Comparison of ENCODE assay signal across 8 mouse cellular contexts in the genomic region with DNA sequence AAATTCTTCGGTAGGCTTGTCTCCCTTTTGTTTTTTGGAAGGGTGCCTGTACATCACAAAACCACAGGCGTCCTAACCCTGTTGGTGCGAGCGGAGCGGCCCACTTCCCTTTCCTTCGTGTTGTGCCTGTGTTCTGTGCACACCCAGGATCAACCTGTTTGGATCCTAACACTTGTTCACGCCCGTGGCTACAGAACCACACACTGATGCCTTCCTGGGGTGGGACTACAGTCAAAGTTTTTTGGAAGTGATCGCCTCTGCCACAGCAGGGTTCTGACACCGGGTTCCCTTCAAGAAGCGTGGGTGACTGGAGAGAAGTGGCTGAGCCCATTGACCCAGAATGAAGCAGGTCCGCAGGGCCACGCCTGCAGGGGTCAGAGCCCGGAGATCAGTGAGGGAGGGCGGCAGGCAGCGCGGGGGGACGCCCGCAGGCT. TPM values are rescaled to one million over a fixed set of nuclear protein-coding genes. Genes with fewer than 3 reads are reported as not detected.
DNase-seq lines count a peak whose midpoint lies in the region; ATAC-seq and TF ChIP-seq lines count a peak whose summit lies in the region.

No protein-coding gene starts in this region.

- TF ChIP-seq EP300 in heart, postnatal 0 days (IDR thresholded peaks at IDR 0.05; ENCODE audit: low read depth) = no peak
- peak in 1 of 2 experiments; percentile 17; a peak in 2 of 4 replicates for TF ChIP-seq EP300 in MEL (IDR thresholded peaks at IDR 0.05; ENCODE audit: low read depth in 1 of 2, low read length in 2 of 2)

- whole genome bisulfite sequencing in heart, postnatal 0 days = under 1% methylated on average over 14 of the region's 19 CpGs
- 2% methylated on average over 19 of the region's 19 CpGs for WGBS in forebrain, embryonic 10.5 days
- WGBS in liver, embryonic 12.5 days (ENCODE audit: insufficient replicate concordance) = under 1% methylated on average over 19 of the region's 19 CpGs
- under 1% methylated on average over 19 of the region's 19 CpGs for WGBS in stomach, embryonic 14.5 days

- peak; percentile 62 for DNase-seq in heart, postnatal 0 days (ENCODE audit: low spot score)
- no peak for DNase-seq in heart, postnatal 36 days
- peak; percentile 90 for DNase-seq in MEL (ENCODE audit: low read depth, low spot score)
- no peak for DNase-seq in forebrain, embryonic 10.5 days (ENCODE audit: extremely low spot score, low spot score)
- DNase-seq in spleen, postnatal 10 days (ENCODE audit: low spot score in 2 of 2) = no peak
- no peak for DNase-seq in spleen, postnatal 4 days (ENCODE audit: low spot score in 2 of 2)

- H3K4me3 ChIP-seq in heart, postnatal 0 days (ENCODE audit: low read depth, low read length) = peak overlapping the region; percentile 75
- H3K4me3 ChIP-seq in MEL (ENCODE audit: control insufficient read depth in 1 of 2, insufficient read depth in 1 of 2, low read depth in 2 of 2, low read length in 2 of 2) = peak overlapping the region; percentile 70 to 97
- H3K4me3 ChIP-seq in forebrain, embryonic 10.5 days = peak overlapping the region; percentile 83
- H3K4me3 ChIP-seq in liver, embryonic 12.5 days = peak overlapping the region; percentile 86
- peak overlapping the region; percentile 78 for H3K4me3 ChIP-seq in stomach, embryonic 14.5 days (ENCODE audit: low read depth, low read length)

- peaks cover 2% of the 10 kb centered on the region for H3K79me2 ChIP-seq in MEL (ENCODE audit: control insufficient read depth, insufficient read depth, low read length, poor library complexity)

- H3K27me3 ChIP-seq in heart, postnatal 0 days (ENCODE audit: control insufficient read depth, insufficient read depth, low read length) = no peaks in the 10 kb centered on the region
- H3K27me3 ChIP-seq in MEL (ENCODE audit: control insufficient read depth in 1 of 2, insufficient read depth in 2 of 2, low read length in 2 of 2) = peaks cover 0 to 2% of the 10 kb centered on the region in 2 experiments; a peak in 2 of 4 replicates
- no peaks in the 10 kb centered on the region for H3K27me3 ChIP-seq in forebrain, embryonic 10.5 days (ENCODE audit: poor library complexity, severe bottlenecking)
- no peaks in the 10 kb centered on the region for H3K27me3 ChIP-seq in liver, embryonic 12.5 days (replicated peaks)
- H3K27me3 ChIP-seq in stomach, embryonic 14.5 days (ENCODE audit: control insufficient read depth, insufficient read depth, low read length) = no peaks in the 10 kb centered on the region

- H3K9ac ChIP-seq in heart, postnatal 0 days (replicated peaks; ENCODE audit: low read depth, low read length) = peak overlapping the region; percentile 73
- peak overlapping the region; percentile 67 for H3K9ac ChIP-seq in MEL (ENCODE audit: control insufficient read depth, low read depth, low read length, poor library complexity, severe bottlenecking)
- peak overlapping the region; percentile 87 for H3K9ac ChIP-seq in liver, embryonic 12.5 days
- peak overlapping the region; percentile 50; the same call in 1 of the 2 replicates for H3K9ac ChIP-seq in stomach, embryonic 14.5 days (replicated peaks; ENCODE audit: low read depth, low read length)

- no peak for TF ChIP-seq RAD21 in MEL (IDR thresholded peaks at IDR 0.05; ENCODE audit: low read depth, low read length)

- ATAC-seq in heart, postnatal 0 days (ENCODE audit: insufficient read depth, low read depth) = peak; percentile 17
- ATAC-seq in liver, embryonic 12.5 days = peak; percentile 60
- peak; percentile 62 for ATAC-seq in stomach, embryonic 14.5 days (ENCODE audit: insufficient number of reproducible peaks, insufficient read depth, low FRiP score, low read depth)

- no peak for TF ChIP-seq CTCF in heart, postnatal 0 days (IDR thresholded peaks at IDR 0.05; ENCODE audit: low read depth)
- no peak for TF ChIP-seq CTCF in MEL (IDR thresholded peaks at IDR 0.05 in 2 of 3, conservative IDR thresholded peaks at IDR 0.05 in 1 of 3; ENCODE audit: control insufficient read depth in 1 of 3, insufficient read depth in 1 of 3, low read depth in 2 of 3, low read length in 3 of 3, poor library complexity in 1 of 3, severe bottlenecking in 1 of 3)

- peaks cover 28% of the 10 kb centered on the region for H3K4me1 ChIP-seq in heart, postnatal 0 days (ENCODE audit: control insufficient read depth, insufficient read depth)
- H3K4me1 ChIP-seq in MEL (ENCODE audit: control insufficient read depth in 1 of 2, insufficient read depth in 2 of 2, low read length in 2 of 2) = peaks cover 5 to 11% of the 10 kb centered on the region in 2 experiments; a peak in 2 of 4 replicates
- peaks cover 25% of the 10 kb centered on the region for H3K4me1 ChIP-seq in forebrain, embryonic 10.5 days
- peaks cover 43% of the 10 kb centered on the region for H3K4me1 ChIP-seq in liver, embryonic 12.5 days
- peaks cover 10% of the 10 kb centered on the region; the same call in 1 of the 2 replicates for H3K4me1 ChIP-seq in stomach, embryonic 14.5 days (ENCODE audit: control insufficient read depth, insufficient read depth, low read length)

- no peaks in the 10 kb centered on the region for H3K9me3 ChIP-seq in heart, postnatal 0 days (replicated peaks; ENCODE audit: control insufficient read depth, low read length)
- H3K9me3 ChIP-seq in MEL (replicated peaks; ENCODE audit: insufficient read depth, low read length) = no peaks in the 10 kb centered on the region
- no peaks in the 10 kb centered on the region for H3K9me3 ChIP-seq in forebrain, embryonic 10.5 days
- no peaks in the 10 kb centered on the region for H3K9me3 ChIP-seq in liver, embryonic 12.5 days (replicated peaks)
- H3K9me3 ChIP-seq in stomach, embryonic 14.5 days (ENCODE audit: control insufficient read depth, low read depth, low read length) = no peaks in the 10 kb centered on the region

- H3K4me2 ChIP-seq in heart, postnatal 0 days (ENCODE audit: low read depth, low read length) = peak overlapping the region; percentile 62
- H3K4me2 ChIP-seq in liver, embryonic 12.5 days = peak overlapping the region; percentile 90
- peak overlapping the region; percentile 46 for H3K4me2 ChIP-seq in stomach, embryonic 14.5 days (replicated peaks; ENCODE audit: low read depth, low read length)

- peaks cover 17% of the 10 kb centered on the region for H3K36me3 ChIP-seq in heart, postnatal 0 days (replicated peaks; ENCODE audit: control insufficient read depth, insufficient read depth, low read length)
- H3K36me3 ChIP-seq in MEL (ENCODE audit: control insufficient read depth in 1 of 2, insufficient read depth in 2 of 2, low read length in 2 of 2) = peaks cover 0 to 14% of the 10 kb centered on the region in 2 experiments; a peak in 2 of 4 replicates
- H3K36me3 ChIP-seq in forebrain, embryonic 10.5 days (replicated peaks) = peaks cover 18% of the 10 kb centered on the region
- H3K36me3 ChIP-seq in liver, embryonic 12.5 days = peaks cover 27% of the 10 kb centered on the region
- peaks cover 11% of the 10 kb centered on the region; the same call in 1 of the 2 replicates for H3K36me3 ChIP-seq in stomach, embryonic 14.5 days (ENCODE audit: control insufficient read depth, insufficient read depth, low read length)

- TF ChIP-seq POLR2A in MEL (IDR thresholded peaks at IDR 0.05; ENCODE audit: control insufficient read depth in 1 of 2, insufficient read depth in 1 of 2, low read depth in 1 of 2, low read length in 2 of 2, poor library complexity in 1 of 2) = no peak

- H3K27ac ChIP-seq in heart, postnatal 0 days (ENCODE audit: low read depth) = peak overlapping the region; percentile 96
- H3K27ac ChIP-seq in MEL (ENCODE audit: control insufficient read depth, low read depth, low read length) = peak overlapping the region; percentile 69
- H3K27ac ChIP-seq in forebrain, embryonic 10.5 days = peak overlapping the region; percentile 92
- H3K27ac ChIP-seq in liver, embryonic 12.5 days = peak overlapping the region; percentile 81
- H3K27ac ChIP-seq in stomach, embryonic 14.5 days (ENCODE audit: low read length) = peak overlapping the region; percentile 71

- intact Hi-C loops in heart, postnatal 36 days (cut with DNase I) = loop anchor here (1.0 to 10.0 kb wide), 2 partner anchors 31 to 651 kb away; partner anchors contain the start of genes Cryz, Rabggtb and Tyw3

RNA-seq across cellular contexts. Expression of gene Acadm, which starts 0.5 kb away (rescaled TPM):
- total RNA-seq in heart, postnatal 0 days (2014; rRNA removed; ENCODE audit: low replicate concordance) = 331 and 333 TPM in 2 replicates
- polyA plus RNA-seq in heart, postnatal 0 days (2015; fragmentation: Nextera tagmentation; extraction: Ambion mirVana) = 642 and 671 TPM in 2 replicates
- total RNA-seq in heart, postnatal 36 days (2021) = 1,000 to 10,000 TPM; 1,212 to 1,313 TPM
- total RNA-seq in MEL (2012; rRNA removed) = 33.0 and 36.7 TPM in 2 replicates
- polyA plus RNA-seq in MEL (2012; ENCODE audit: insufficient read depth in 1 of 2, insufficient read length in 2 of 2, low read depth in 1 of 2, low replicate concordance in 2 of 2, missing spikeins in 1 of 2) = 10 to 100 TPM in 1 of 2 experiments, not detected in 1; 44.3 TPM
- polyA plus RNA-seq in forebrain, embryonic 10.5 days (2016; fragmentation: Nextera tagmentation; extraction: Ambion mirVana) = 37.6 and 39.1 TPM in 2 replicates
- 51.7 and 53.4 TPM in 2 replicates for polyA plus RNA-seq in liver, embryonic 12.5 days (2016; fragmentation: Nextera tagmentation; extraction: Ambion mirVana)
- polyA plus RNA-seq in stomach, embryonic 14.5 days (2014; fragmentation: Nextera tagmentation; extraction: Ambion mirVana) = 73.6 and 76.7 TPM in 2 replicates

RNA-seq across cellular contexts. Expression of gene Slc44a5, which starts 29.3 kb away (rescaled TPM):
- 0.42 and 0.66 TPM in 2 replicates for total RNA-seq in heart, postnatal 0 days (2014; rRNA removed; ENCODE audit: low replicate concordance)
- polyA plus RNA-seq in heart, postnatal 0 days (2015; fragmentation: Nextera tagmentation; extraction: Ambion mirVana) = 0.10 and 0.31 TPM in 2 replicates
- not detected for total RNA-seq in heart, postnatal 36 days (2021)
- not detected in 2 replicates for total RNA-seq in MEL (2012; rRNA removed)
- not detected for polyA plus RNA-seq in MEL (2012; ENCODE audit: insufficient read depth in 1 of 2, insufficient read length in 2 of 2, low read depth in 1 of 2, low replicate concordance in 2 of 2, missing spikeins in 1 of 2)
- polyA plus RNA-seq in forebrain, embryonic 10.5 days (2016; fragmentation: Nextera tagmentation; extraction: Ambion mirVana) = 0.82 and 0.91 TPM in 2 replicates
- 0.20 and 0.36 TPM in 2 replicates for polyA plus RNA-seq in liver, embryonic 12.5 days (2016; fragmentation: Nextera tagmentation; extraction: Ambion mirVana)
- 1.6 and 1.8 TPM in 2 replicates for polyA plus RNA-seq in stomach, embryonic 14.5 days (2014; fragmentation: Nextera tagmentation; extraction: Ambion mirVana)

RNA-seq across cellular contexts. Expression of gene Rabggtb, which starts 31.1 kb away (rescaled TPM):
- total RNA-seq in heart, postnatal 0 days (2014; rRNA removed; ENCODE audit: low replicate concordance) = 119 and 159 TPM in 2 replicates
- polyA plus RNA-seq in heart, postnatal 0 days (2015; fragmentation: Nextera tagmentation; extraction: Ambion mirVana) = 56.4 and 58.2 TPM in 2 replicates
- total RNA-seq in heart, postnatal 36 days (2021) = 10 to 100 TPM; 92.9 to 93.6 TPM
- 164 and 175 TPM in 2 replicates for total RNA-seq in MEL (2012; rRNA removed)
- polyA plus RNA-seq in MEL (2012; ENCODE audit: insufficient read depth in 1 of 2, insufficient read length in 2 of 2, low read depth in 1 of 2, low replicate concordance in 2 of 2, missing spikeins in 1 of 2) = 100 to 1,000 TPM in 1 of 2 experiments, not detected in 1; 146 TPM
- 51.2 and 55.5 TPM in 2 replicates for polyA plus RNA-seq in forebrain, embryonic 10.5 days (2016; fragmentation: Nextera tagmentation; extraction: Ambion mirVana)
- polyA plus RNA-seq in liver, embryonic 12.5 days (2016; fragmentation: Nextera tagmentation; extraction: Ambion mirVana) = 60.8 and 62.2 TPM in 2 replicates
- polyA plus RNA-seq in stomach, embryonic 14.5 days (2014; fragmentation: Nextera tagmentation; extraction: Ambion mirVana) = 51.2 and 59.9 TPM in 2 replicates

RNA-seq across cellular contexts. Expression of gene Msh4, which starts 38.0 kb away (rescaled TPM):
- total RNA-seq in heart, postnatal 0 days (2014; rRNA removed; ENCODE audit: low replicate concordance) = not detected in 2 replicates
- 0.07 TPM in 2 replicates for polyA plus RNA-seq in heart, postnatal 0 days (2015; fragmentation: Nextera tagmentation; extraction: Ambion mirVana)
- total RNA-seq in heart, postnatal 36 days (2021) = under 1 TPM in 1 of 2 experiments, not detected in 1; 0.14 TPM
- 0.42 and 0.50 TPM in 2 replicates for total RNA-seq in MEL (2012; rRNA removed)
- under 1 TPM in 1 of 2 experiments, not detected in 1; 0.15 TPM for polyA plus RNA-seq in MEL (2012; ENCODE audit: insufficient read depth in 1 of 2, insufficient read length in 2 of 2, low read depth in 1 of 2, low replicate concordance in 2 of 2, missing spikeins in 1 of 2)
- polyA plus RNA-seq in forebrain, embryonic 10.5 days (2016; fragmentation: Nextera tagmentation; extraction: Ambion mirVana) = 0.07 and 0.12 TPM in 2 replicates
- 0.10 and 0.11 TPM in 2 replicates for polyA plus RNA-seq in liver, embryonic 12.5 days (2016; fragmentation: Nextera tagmentation; extraction: Ambion mirVana)
- 0.07 and 0.22 TPM in 2 replicates for polyA plus RNA-seq in stomach, embryonic 14.5 days (2014; fragmentation: Nextera tagmentation; extraction: Ambion mirVana)

Comparison
In these comparisons a context has a peak if more than half of its experiments do, and no peak if none do; other contexts are left out.
1. DNase-seq: peak in heart, postnatal 0 days (single experiment) and MEL (single experiment); none in heart, postnatal 36 days (0 of 2), forebrain, embryonic 10.5 days (single experiment), spleen, postnatal 10 days (0 of 2) and spleen, postnatal 4 days (0 of 2).
2. Peak in every context shown above with its lines, with median percentiles within 50 percentile points of each other: ATAC-seq, H3K27ac ChIP-seq, H3K4me2 ChIP-seq, H3K4me3 ChIP-seq and H3K9ac ChIP-seq.